Mouse (Mus musculus) E14TG2a.4 (cell line): ENCODE data around the gene Dzip1l.
A peak's percentile ranks its signal among the peaks of the same experiment; 100 is the strongest.

Source experiments
- H3K27me3 ChIP-seq: 2 replicates; pipeline ENCODE4 v1.6.1; 2014; ENCODE audit warnings: low read length, control low read depth; ENCODE audit not compliant: insufficient read depth
- H3K36me3 ChIP-seq: 2 replicates; pipeline ENCODE4 v1.6.1; 2014; ENCODE audit warnings: low read length, control low read depth; ENCODE audit not compliant: insufficient read depth
- H3K4me1 ChIP-seq: replicated peaks from 2 replicates; pipeline ENCODE4 v1.6.1; 2014; ENCODE audit warnings: low read depth, low read length, control low read depth
- H3K4me3 ChIP-seq: replicated peaks from 2 replicates; pipeline ENCODE4 v1.5.1; 2014; ENCODE audit warnings: mild to moderate bottlenecking, low read length
- H3K9me3 ChIP-seq: 2 replicates; pipeline ENCODE4 v1.6.1; 2014; ENCODE audit warnings: low read length, control low read depth
- CTCF ChIP-seq: conservative IDR thresholded peaks from 2 replicates; pipeline ENCODE4 v1.5.1; 2014; ENCODE audit warnings: low read length
- NANOG ChIP-seq: IDR thresholded peaks from 2 replicates; pipeline ENCODE4 v1.6.1; 2014; ENCODE audit warnings: borderline replicate concordance, low read length, mixed read lengths
- POU5F1 ChIP-seq: IDR thresholded peaks from 2 replicates; pipeline ENCODE4 v1.6.1; 2014; ENCODE audit warnings: low read length, borderline replicate concordance

Gene Dzip1l

GRCm38 (mm10) chr9:99662887-99663286, 33.6 kb downstream of the Dzip1l start:
- Histone ChIP-seq H3K36me3 (0 out of 2 replicates have a peak, but pooled peaks cover 14% of the 10 kb centered on the region), H3K9me3 (no peaks in the 10 kb centered on the region), H3K27me3 (peaks cover 10% of the 10 kb centered on the region), H3K4me3 (no peak overlapping the region), H3K4me1 (peaks cover 34% of the 10 kb centered on the region)
- TF ChIP-seq POU5F1, result no peak

- Histone ChIP-seq H3K9me3 (peaks cover 12% of the 10 kb centered on the region), H3K36me3 (0 out of 2 replicates have a peak, but pooled peaks cover 19% of the 10 kb centered on the region), H3K27me3 (no peaks in the 10 kb centered on the region), H3K4me1 (peaks cover 14% of the 10 kb centered on the region), H3K4me3 (no peak overlapping the region)
- TF ChIP-seq NANOG (no peak), POU5F1 (no peak), CTCF (no peak)
These were observed 38.3 kb downstream of the Dzip1l start for GRCm38 (mm10) chr9:99667596-99667995.

GRCm38 (mm10) chr9:99671603-99672002, 42.3 kb downstream of the Dzip1l start:
- no peaks in the 10 kb centered on the region for H3K27me3 ChIP-seq
- H3K4me1 ChIP-seq, result peaks cover 12% of the 10 kb centered on the region
- 0 out of 2 replicates have a peak, but pooled peaks cover 13% of the 10 kb centered on the region for H3K36me3 ChIP-seq
- peak; percentile 16; the same call in 1 of the 2 replicates for TF ChIP-seq CTCF
- no peak for TF ChIP-seq NANOG
- no peak overlapping the region for H3K4me3 ChIP-seq
- H3K9me3 ChIP-seq, result peaks cover 12% of the 10 kb centered on the region

GRCm38 (mm10) chr9:99675714-99676113, 46.4 kb downstream of the Dzip1l start:
- no peak overlapping the region for H3K4me3 ChIP-seq
- H3K4me1 ChIP-seq, result peaks cover 12% of the 10 kb centered on the region
- no peaks in the 10 kb centered on the region for H3K27me3 ChIP-seq
- H3K9me3 ChIP-seq, result no peaks in the 10 kb centered on the region
- TF ChIP-seq POU5F1, result no peak
- no peak for TF ChIP-seq NANOG
- TF ChIP-seq CTCF, result no peak
- H3K36me3 ChIP-seq, result no peaks in the 10 kb centered on the region

- Histone ChIP-seq H3K9me3 (no peaks in the 10 kb centered on the region), H3K27me3 (no peaks in the 10 kb centered on the region), H3K36me3 (no peaks in the 10 kb centered on the region), H3K4me1 (no peaks in the 10 kb centered on the region), H3K4me3 (no peak overlapping the region)
- TF ChIP-seq NANOG (no peak), POU5F1 (no peak), CTCF (no peak)
These were observed 52.8 kb downstream of the Dzip1l start for GRCm38 (mm10) chr9:99681980-99682570.

GRCm38 (mm10) chr9:99685061-99685521, 55.8 kb downstream of the Dzip1l start:
- TF ChIP-seq NANOG (no peak), POU5F1 (no peak), CTCF (no peak)
- Histone ChIP-seq H3K4me3 (no peak overlapping the region), H3K27me3 (no peaks in the 10 kb centered on the region), H3K36me3 (no peaks in the 10 kb centered on the region), H3K4me1 (peaks cover 3% of the 10 kb centered on the region; the same call in 1 of the 2 replicates), H3K9me3 (no peaks in the 10 kb centered on the region)

GRCm38 (mm10) chr9:99685536-99686231, 56.4 kb downstream of the Dzip1l start:
- no peak for TF ChIP-seq CTCF
- no peak for TF ChIP-seq NANOG
- TF ChIP-seq POU5F1, result no peak
- Histone ChIP-seq H3K4me1 (peaks cover 4% of the 10 kb centered on the region; the same call in 1 of the 2 replicates), H3K36me3 (no peaks in the 10 kb centered on the region)

GRCm38 (mm10) chr9:99689796-99690195, 60.5 kb downstream of the Dzip1l start:
- TF ChIP-seq NANOG (no peak), CTCF (no peak), POU5F1 (no peak)
- Histone ChIP-seq H3K4me3 (no peak overlapping the region), H3K27me3 (no peaks in the 10 kb centered on the region), H3K36me3 (no peaks in the 10 kb centered on the region), H3K9me3 (no peaks in the 10 kb centered on the region), H3K4me1 (peaks cover 21% of the 10 kb centered on the region)

More at GRCm38 (mm10) chr9:99685536-99686231, 56.4 kb downstream of the Dzip1l start:
- Histone ChIP-seq H3K4me3 (no peak overlapping the region), H3K9me3 (no peaks in the 10 kb centered on the region), H3K27me3 (no peaks in the 10 kb centered on the region)

GRCm38 (mm10) chr9:99690386-99690785, 61.1 kb downstream of the Dzip1l start:
- no peak overlapping the region for H3K4me3 ChIP-seq
- TF ChIP-seq POU5F1 (no peak), CTCF (no peak), NANOG (no peak)

More at GRCm38 (mm10) chr9:99690386-99690785, 61.1 kb downstream of the Dzip1l start:
- no peaks in the 10 kb centered on the region for H3K36me3 ChIP-seq
- H3K27me3 ChIP-seq, result no peaks in the 10 kb centered on the region
- peaks cover 26% of the 10 kb centered on the region for H3K4me1 ChIP-seq
- H3K9me3 ChIP-seq, result no peaks in the 10 kb centered on the region
